Mouse (Mus musculus): ENCODE results near the gene Asap2.

Asap2 gene

GRCm38 (mm10) chr12:21315923-21316868, 325.9 kb downstream of the Asap2 start, which contains the start of gene Iah1:
Gene Iah1, plus strand, starts transcription at chr12:21316389.
- peak; percentile 90 to 91 for DNase-seq (ENCODE audit: low spot score in 2 of 2)

GRCm38 (mm10) chr12:21316869-21317265, 326.6 kb downstream of the Asap2 start:
- no peak for DNase-seq (ENCODE audit: low spot score in 2 of 2)

GRCm38 (mm10) chr12:21318143-21318895, 328.1 kb downstream of the Asap2 start:
- DNase-seq (ENCODE audit: low spot score in 2 of 2) = peak; percentile 76 to 82
